Mouse (Mus musculus) mesoderm, embryonic 11.5 days (tissue): ENCODE data around the gene Col24a1.

Source experiments
- DNase-seq: peaks from one replicate; pipeline ENCODE4 v3.0.0-alpha.2; 2012; ENCODE audit warnings: low read depth, low spot score

Col24a1 gene

GRCm38 (mm10) chr3:145462351-145462750 lies 170.1 kb downstream of the Col24a1 start:
- DNase-seq, result no peak

GRCm38 (mm10) chr3:145463731-145464130 lies 171.5 kb downstream of the Col24a1 start:
- no peak for DNase-seq

DNA sequence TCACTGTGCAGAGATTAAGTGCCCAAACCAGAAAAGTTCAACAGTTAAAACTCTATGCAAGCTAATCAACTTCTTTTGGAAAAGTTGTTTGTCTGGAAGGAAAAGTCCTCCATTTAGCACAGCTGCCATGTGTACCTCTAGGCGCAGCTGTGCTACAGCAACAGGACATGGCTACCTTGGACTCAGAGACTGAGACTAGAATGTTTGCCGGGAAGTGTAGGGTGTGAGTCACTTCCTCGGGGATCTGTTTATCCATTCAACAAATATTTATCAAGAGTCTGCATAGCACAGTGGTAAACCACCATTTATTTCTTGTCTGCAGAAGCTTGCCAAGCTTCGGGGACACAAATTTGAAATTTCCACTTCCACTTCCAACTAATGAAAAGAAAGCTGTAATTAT lies 178.8 kb downstream of the Col24a1 start:
- no peak for DNase-seq

- DNase-seq, result no peak
Measured at GRCm38 (mm10) chr3:145474163-145474562, 181.9 kb downstream of the Col24a1 start.

GRCm38 (mm10) chr3:145476634-145477033 lies 184.4 kb downstream of the Col24a1 start:
- no peak for DNase-seq

DNA sequence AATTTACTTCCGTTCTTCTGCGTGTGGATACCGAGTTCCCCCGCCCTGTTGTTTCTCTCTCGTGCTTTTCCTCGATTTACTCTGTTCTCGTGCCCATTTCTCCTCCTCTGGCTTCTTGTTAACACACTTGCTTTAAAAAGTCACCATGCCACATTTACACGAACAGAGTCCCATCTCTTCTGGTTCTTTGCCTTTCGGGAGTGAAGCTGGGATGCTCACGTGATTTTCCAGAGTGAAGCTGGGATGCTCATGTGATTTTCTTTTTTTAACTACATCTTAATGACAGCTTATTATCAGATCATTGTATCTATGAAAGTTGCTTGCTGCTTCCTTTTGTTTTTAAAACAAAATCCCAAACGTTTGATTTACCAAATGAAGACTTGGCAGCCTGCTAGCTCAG lies 184.8 kb downstream of the Col24a1 start:
- DNase-seq, result no peak

- DNase-seq, result no peak
Measured at GRCm38 (mm10) chr3:145478446-145478845, 186.2 kb downstream of the Col24a1 start.

DNA sequence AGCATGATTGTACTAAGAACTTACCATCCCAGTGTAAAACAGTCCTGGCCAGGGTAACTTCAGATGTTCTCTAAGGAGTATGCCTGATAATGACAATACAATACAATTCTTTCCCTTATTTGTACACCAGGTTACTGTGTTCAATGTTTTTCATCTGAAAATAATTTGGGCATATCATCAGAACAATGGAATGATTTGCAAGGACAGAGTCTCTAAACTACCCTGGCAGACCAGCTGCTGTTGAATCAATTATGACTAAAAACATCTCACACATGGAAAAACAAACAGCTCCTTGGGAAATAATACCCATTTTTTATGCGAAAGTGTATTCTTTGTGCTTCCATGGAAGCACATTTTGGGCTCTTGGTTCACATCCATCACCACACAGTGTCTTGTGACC lies 198.0 kb downstream of the Col24a1 start:
- no peak for DNase-seq

GRCm38 (mm10) chr3:145491326-145491725 lies 199.1 kb downstream of the Col24a1 start:
- DNase-seq, result no peak

GRCm38 (mm10) chr3:145498127-145498526 lies 205.9 kb downstream of the Col24a1 start:
- DNase-seq, result no peak

DNA sequence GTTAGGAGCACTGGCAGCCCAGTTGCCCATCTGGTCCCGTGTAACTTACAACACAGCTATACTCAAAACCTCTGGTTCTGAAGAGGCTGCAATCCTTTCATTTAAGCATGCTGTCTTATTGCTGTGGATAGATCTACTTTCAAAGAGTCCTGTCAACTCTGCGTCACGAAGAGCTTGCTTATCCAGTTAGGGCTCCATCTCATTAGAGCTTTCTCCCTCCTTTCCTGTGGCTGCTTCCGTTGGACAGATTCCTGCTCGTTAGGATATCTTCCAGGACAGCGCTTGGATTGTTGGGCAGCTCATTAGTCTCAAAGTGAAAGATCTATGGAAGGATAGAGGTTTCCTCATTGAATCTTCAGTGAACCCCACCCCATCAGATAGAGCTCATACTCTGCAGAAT lies 206.6 kb downstream of the Col24a1 start:
- no peak for DNase-seq

- DNase-seq, result no peak
Measured at GRCm38 (mm10) chr3:145504830-145505229, 212.6 kb downstream of the Col24a1 start.

- DNase-seq, result no peak
Measured at GRCm38 (mm10) chr3:145508550-145508949, 216.3 kb downstream of the Col24a1 start.

GRCm38 (mm10) chr3:145514197-145514596 lies 221.9 kb downstream of the Col24a1 start:
- DNase-seq, result no peak

DNA sequence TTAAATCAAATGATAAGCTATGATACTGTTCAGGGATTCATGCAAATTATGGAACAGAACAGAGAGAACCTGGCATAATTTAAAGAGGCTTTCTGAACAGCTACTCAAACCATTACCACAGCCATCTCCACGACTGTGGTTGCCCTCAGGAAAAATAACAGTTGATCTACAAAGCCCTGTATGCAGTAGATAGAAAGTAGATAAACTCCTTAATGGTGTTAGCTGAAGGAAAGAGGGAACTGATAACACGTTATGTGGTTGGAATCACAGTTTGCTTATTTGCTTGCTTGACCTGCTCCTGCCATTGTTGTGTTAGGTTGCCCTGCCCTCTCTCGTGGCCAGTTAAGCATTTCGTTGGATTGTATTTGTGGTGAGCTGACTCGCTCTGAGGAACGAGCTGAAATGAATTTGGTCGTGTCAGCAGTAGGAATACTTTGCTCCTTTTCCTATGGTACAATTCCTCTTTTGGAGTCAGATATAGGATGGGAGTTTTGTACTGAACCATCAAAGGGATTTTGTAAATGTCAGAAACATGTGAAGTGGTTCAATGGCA lies 229.3 kb downstream of the Col24a1 start:
- DNase-seq, result no peak

- DNase-seq, result no peak
Measured at GRCm38 (mm10) chr3:145522311-145522710, 230.0 kb downstream of the Col24a1 start.

DNA sequence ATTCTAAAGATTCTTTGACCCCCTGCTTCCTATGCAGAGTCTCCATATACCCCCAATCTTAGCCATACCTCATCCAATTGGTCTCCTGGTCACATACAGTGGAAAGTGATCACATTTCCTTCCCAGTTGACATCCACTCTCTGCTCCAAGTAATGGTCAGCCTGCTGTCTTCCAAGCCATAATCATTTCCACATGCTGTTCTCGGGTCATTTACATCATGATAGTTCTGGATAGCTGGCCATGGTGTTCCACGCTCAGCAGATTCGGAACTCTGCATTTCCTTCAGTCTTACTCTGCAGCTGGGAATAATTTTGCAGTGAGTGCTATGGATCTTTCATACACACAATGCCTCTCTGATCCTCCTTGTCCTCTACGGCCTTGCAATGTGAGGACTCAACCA lies 233.0 kb downstream of the Col24a1 start:
- peak; percentile 33 for DNase-seq

- DNase-seq, result no peak
Measured at GRCm38 (mm10) chr3:145537870-145538269, 245.6 kb downstream of the Col24a1 start.

DNA sequence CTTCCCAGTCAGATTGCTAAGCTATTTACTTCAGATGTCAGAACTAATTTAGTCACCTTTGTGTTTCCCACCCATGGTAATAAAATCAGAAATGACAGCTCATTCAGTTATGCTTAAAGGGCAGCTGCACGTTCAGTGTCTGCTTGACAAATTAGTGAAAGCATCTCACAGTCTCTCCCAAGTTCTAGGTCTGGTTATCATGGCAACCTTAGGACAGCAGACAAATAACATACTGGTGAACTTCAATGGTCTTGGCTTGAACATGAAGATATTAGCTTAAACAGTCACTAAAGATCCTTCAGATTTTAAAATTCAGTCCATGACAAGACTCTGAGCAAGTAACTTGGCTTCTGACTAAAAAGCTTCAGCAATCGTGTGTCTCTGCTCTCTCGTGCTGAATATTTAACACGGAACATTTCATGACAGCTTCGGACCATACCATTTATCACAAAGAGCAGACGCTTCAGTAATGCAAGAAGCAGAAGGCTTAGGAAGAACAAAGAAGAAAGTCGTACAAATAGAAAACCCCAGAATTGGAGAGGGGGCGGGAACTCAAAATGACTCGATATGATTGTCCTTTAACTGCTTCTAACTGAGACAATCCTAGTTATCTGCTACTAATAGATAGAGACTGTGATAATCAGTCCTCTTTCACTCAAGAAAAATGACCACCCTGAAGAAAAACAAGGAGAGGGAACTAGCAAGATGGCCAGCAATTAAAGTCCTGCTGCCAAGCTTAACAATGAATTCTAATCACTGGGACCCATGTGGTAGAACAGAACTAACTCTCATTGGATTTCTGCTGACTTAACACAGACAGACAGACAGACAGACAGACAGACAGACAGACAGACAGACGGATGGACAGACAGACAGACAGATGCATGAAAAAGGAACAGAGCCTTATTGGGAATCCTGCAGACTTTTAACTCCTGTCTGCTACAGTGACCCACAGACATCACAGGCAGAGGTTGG lies 256.5 kb downstream of the Col24a1 start:
- DNase-seq, result no peak

DNA sequence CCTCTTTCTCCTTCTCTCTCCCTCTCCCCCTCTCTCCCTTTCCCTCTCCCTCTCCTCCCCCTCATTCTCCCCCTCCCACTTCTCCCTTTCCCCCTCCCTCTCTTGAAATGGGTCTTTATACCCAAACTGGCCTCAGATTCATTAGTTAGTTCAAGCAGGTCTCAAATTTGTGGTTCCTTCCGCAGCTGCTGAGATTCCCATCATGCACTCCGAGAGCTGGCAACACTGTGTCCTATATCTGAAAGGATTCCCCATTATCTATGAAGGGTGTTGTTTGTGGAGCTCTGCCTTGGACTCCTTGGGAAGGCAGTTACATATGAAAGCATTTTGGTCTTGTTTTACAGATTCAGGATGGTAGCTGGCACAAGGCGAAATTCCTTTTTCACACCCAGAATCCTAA lies 257.9 kb downstream of the Col24a1 start:
- no peak for DNase-seq

DNA sequence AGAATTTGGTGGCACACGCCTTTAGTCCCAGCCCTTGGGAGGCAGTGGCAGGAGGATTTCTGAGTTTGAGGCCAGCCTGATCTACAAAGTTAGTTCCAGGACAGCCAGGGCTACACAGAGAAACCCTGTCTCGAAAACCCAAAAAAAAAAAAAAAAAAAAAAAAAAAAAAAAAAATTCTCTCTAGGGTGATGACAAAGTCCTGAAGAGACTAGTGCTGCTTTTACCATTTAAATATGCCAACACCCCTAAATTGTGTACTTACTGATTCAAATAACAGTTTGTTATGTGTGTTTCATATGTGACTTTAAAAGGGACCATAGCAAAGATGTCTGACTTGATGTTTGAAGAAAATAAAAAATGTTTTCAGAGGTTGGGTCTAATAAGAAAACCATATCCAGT lies 262.1 kb downstream of the Col24a1 start:
- no peak for DNase-seq

GRCm38 (mm10) chr3:145556206-145556605 lies 263.9 kb downstream of the Col24a1 start:
- DNase-seq, result no peak

DNA sequence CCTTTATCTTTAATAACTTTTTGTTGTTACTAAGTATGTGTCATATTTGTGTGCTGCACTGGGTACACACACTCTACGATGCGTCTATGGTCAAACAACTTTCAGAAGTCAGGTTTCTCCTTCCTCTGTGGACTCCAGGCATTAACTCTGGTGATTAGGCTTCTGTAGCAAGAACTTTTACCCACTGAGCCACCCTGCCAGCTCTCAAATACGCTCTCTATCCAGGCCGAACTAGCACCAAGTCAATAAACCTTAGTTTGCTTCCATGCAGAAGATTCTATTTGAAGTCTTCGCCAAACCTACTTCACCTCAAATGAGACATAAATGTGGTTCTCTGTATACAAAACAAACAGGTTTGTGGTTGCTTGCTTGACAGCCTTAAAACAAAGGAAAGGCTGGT lies 267.4 kb downstream of the Col24a1 start:
- DNase-seq, result no peak
